Mouse (Mus musculus): ENCODE measurements around the gene Mief1. TPM values are rescaled to one million over a fixed set of nuclear protein-coding genes. Genes with fewer than 3 reads are reported as not detected.

Mief1 gene
- polyA plus RNA-seq, 1 experiment from 2014 or later, result 36.4 TPM

- no peak for ATAC-seq (ENCODE audit: low FRiP score, low read depth)
- 67% methylated on average over 5 of the region's 5 CpGs for WGBS
- Histone ChIP-seq H3K9me3 (no peaks in the 10 kb centered on the region), H3K4me1 (replicated peaks) (peaks cover 3% of the 10 kb centered on the region; the same call in 1 of the 2 replicates), H3K27ac (replicated peaks) (no peak overlapping the region), H3K4me2 (no peak overlapping the region), H3K4me3 (no peak overlapping the region), H3K36me3 (no peaks in the 10 kb centered on the region), H3K9ac (no peak overlapping the region), H3K27me3 (peaks cover 11% of the 10 kb centered on the region; the same call in 1 of the 2 replicates)
Measured at GRCm38 (mm10) chr15:80278121-80278759, 44.4 kb downstream of the Mief1 start.

DNA sequence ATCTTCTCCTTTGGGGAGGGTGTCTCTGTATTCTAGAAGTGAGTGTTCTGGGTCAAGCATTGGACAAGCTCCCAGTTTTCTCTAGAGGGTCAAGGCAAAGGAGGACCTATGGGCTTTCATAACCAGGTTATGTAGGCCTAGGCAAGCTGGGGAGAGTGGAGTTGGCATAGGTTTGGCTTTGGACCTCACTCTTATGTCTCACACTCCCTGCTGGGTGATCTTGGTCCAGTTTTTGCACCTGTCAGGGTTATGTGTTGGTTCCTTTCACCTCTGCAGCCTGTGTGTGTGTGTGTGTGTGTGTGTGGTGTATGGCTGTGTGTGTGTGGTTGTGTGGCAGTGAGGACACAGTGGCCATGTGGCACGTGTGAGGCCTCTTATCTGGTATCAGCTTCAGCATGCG is 45.2 kb downstream of the Mief1 start:
- WGBS, result 91% methylated on average over 2 of the region's 2 CpGs
- Histone ChIP-seq H3K9me3 (no peaks in the 10 kb centered on the region), H3K4me1 (replicated peaks) (peaks cover 3% of the 10 kb centered on the region; the same call in 1 of the 2 replicates), H3K27me3 (peaks cover 11% of the 10 kb centered on the region; the same call in 1 of the 2 replicates), H3K27ac (replicated peaks) (no peak overlapping the region), H3K4me2 (no peak overlapping the region), H3K9ac (no peak overlapping the region), H3K36me3 (no peaks in the 10 kb centered on the region), H3K4me3 (no peak overlapping the region)
- no peak for ATAC-seq (ENCODE audit: low FRiP score, low read depth)

GRCm38 (mm10) chr15:80280646-80281045 is 46.8 kb downstream of the Mief1 start:
- H3K4me2 ChIP-seq, result no peak overlapping the region
- WGBS, result 23% methylated on average over 6 of the region's 6 CpGs
- peaks cover 3% of the 10 kb centered on the region; the same call in 1 of the 2 replicates for H3K4me1 ChIP-seq (replicated peaks)
- H3K36me3 ChIP-seq, result no peaks in the 10 kb centered on the region
- no peak overlapping the region for H3K4me3 ChIP-seq
- no peaks in the 10 kb centered on the region for H3K9me3 ChIP-seq
- no peak overlapping the region for H3K9ac ChIP-seq
- no peak for ATAC-seq (ENCODE audit: low FRiP score, low read depth)
- H3K27me3 ChIP-seq, result peaks cover 20% of the 10 kb centered on the region
- H3K27ac ChIP-seq (replicated peaks), result no peak overlapping the region

DNA sequence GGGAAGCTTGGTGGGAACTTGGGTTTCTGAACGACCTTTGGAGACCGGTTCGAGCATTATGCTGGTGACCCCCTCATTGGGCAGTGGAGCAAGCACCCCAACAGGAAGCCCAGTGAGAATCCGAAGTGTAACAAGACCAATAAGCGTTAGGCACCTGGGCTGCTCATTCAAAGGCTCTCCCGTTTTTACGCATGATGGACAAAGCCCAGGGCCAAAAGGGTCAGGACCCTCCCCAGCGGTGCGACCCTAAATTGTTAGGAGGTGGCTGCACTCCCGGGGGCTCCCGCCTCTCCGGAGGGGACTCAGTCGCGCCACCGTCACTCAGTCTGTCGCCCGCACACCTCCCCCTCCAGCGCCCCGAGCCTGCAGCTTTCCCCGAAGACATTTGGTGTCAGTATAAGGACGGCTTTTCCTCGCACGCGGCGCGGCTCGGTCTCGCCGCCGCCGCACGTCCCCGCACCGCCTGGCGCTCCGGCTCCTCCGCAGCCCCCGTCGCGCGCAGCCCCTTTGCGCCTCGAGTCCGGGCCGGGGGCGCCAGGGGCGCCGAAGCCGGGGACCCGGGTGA is 53.1 kb downstream of the Mief1 start, which contains the start of gene Cacna1i:
Cacna1i (plus strand) TSS at position 388 of the 565 bp plus-strand sequence.
- Histone ChIP-seq H3K36me3 (no peaks in the 10 kb centered on the region), H3K9ac (peak within 1 kb of the TSS; percentile 80), H3K4me3 (peak within 1 kb of the TSS; percentile 69), H3K9me3 (no peaks in the 10 kb centered on the region), H3K27ac (replicated peaks) (peak within 1 kb of the TSS; percentile 34; the same call in 1 of the 2 replicates), H3K4me2 (peak within 1 kb of the TSS; percentile 93), H3K27me3 (peaks cover 45% of the 10 kb centered on the region), H3K4me1 (replicated peaks) (peaks cover 21% of the 10 kb centered on the region)
- WGBS, result under 1% methylated on average over 50 of the region's 50 CpGs
- ATAC-seq (ENCODE audit: low FRiP score, low read depth), result peak; percentile 86

DNA sequence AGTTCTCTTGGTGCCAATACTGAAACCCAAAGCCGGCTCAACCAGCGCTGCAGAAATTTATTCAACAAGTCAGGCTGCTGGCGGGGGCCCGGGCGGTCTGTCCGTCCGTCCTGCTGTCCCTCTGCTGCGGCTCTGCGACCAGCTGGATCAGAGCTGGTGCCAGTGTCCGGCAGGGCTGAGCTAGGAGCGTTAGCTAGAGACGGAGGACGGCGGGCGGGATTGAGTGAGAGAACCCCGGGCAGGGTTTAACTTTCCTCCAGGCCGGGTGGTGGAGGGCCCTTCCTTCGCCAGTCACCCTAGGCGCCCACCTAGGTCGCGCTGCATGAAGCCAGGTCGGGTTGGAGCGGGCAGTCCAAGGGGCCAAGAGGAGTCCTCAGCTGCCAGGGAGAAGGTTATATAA is 54.2 kb downstream of the Mief1 start:
- Histone ChIP-seq H3K4me1 (replicated peaks) (peaks cover 21% of the 10 kb centered on the region), H3K9me3 (no peaks in the 10 kb centered on the region), H3K27me3 (peaks cover 45% of the 10 kb centered on the region), H3K27ac (replicated peaks) (no peak overlapping the region), H3K4me3 (peak overlapping the region; percentile 69), H3K9ac (peak overlapping the region; percentile 80), H3K4me2 (peak overlapping the region; percentile 93), H3K36me3 (no peaks in the 10 kb centered on the region)
- 2% methylated on average over 23 of the region's 23 CpGs for WGBS
- ATAC-seq (ENCODE audit: low FRiP score, low read depth), result no peak

GRCm38 (mm10) chr15:80289436-80289835 is 55.6 kb downstream of the Mief1 start:
- Histone ChIP-seq H3K4me1 (replicated peaks) (peaks cover 21% of the 10 kb centered on the region), H3K4me2 (peak overlapping the region; percentile 93), H3K9ac (no peak overlapping the region), H3K9me3 (no peaks in the 10 kb centered on the region), H3K4me3 (no peak overlapping the region; the same call in 1 of the 2 replicates), H3K27ac (replicated peaks) (no peak overlapping the region), H3K36me3 (no peaks in the 10 kb centered on the region), H3K27me3 (peaks cover 42% of the 10 kb centered on the region)
- whole genome bisulfite sequencing, result 14% methylated on average over 10 of the region's 10 CpGs
- ATAC-seq (ENCODE audit: low FRiP score, low read depth), result no peak

DNA sequence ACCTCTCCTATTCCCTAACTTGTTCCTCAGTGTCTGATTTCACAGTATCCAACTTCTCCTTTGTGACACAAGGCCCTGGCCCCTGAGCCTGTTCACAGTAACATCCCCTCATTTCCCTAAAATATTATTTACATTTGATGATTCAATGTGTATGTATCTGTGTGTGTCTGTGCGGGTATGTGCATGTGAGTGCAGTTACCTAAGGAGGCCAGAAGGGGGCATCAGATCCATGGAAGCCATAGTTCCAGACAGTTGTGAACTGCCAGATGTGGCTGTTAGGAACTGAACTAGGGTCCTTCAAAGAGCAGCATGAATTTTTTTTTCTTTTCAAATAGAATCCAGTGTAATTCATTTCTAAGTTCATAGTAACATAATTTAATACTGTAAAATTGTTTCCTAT is 63.3 kb downstream of the Mief1 start:
- no peak overlapping the region for H3K4me3 ChIP-seq
- no peaks in the 10 kb centered on the region for H3K9me3 ChIP-seq
- no peak for ATAC-seq (ENCODE audit: low FRiP score, low read depth)
- H3K36me3 ChIP-seq, result no peaks in the 10 kb centered on the region
- no peaks in the 10 kb centered on the region for H3K27me3 ChIP-seq
- no peak overlapping the region for H3K9ac ChIP-seq
- 88% methylated on average over 1 of the region's 1 CpGs for WGBS
- H3K4me1 ChIP-seq (replicated peaks), result no peaks in the 10 kb centered on the region
- no peak overlapping the region for H3K27ac ChIP-seq (replicated peaks)
- H3K4me2 ChIP-seq, result no peak overlapping the region

Other genes with a start within 250 kb of the Mief1 start
- 5.7 and 5.8 TPM in 2 replicates for gene Pdgfb, start 219.0 kb upstream of the Mief1 start, polyA plus RNA-seq (2015; fragmentation: Nextera tagmentation; extraction: Ambion mirVana)
- gene Syngr1, start 142.7 kb upstream of the Mief1 start, polyA plus RNA-seq (2015; fragmentation: Nextera tagmentation; extraction: Ambion mirVana), result 61.5 and 64.3 TPM in 2 replicates
- 547 and 570 TPM in 2 replicates for gene Rpl3, start 142.2 kb upstream of the Mief1 start, polyA plus RNA-seq (2015; fragmentation: Nextera tagmentation; extraction: Ambion mirVana)
- 37.4 and 40.2 TPM in 2 replicates for gene Tab1, start 100.9 kb upstream of the Mief1 start, polyA plus RNA-seq (2015; fragmentation: Nextera tagmentation; extraction: Ambion mirVana)
- gene Mgat3, start 60.3 kb upstream of the Mief1 start, polyA plus RNA-seq (2015; fragmentation: Nextera tagmentation; extraction: Ambion mirVana), result 15.9 and 17.4 TPM in 2 replicates
- not detected in 2 replicates for gene AC140267.1, start 1.8 kb downstream of the Mief1 start, polyA plus RNA-seq (2015; fragmentation: Nextera tagmentation; extraction: Ambion mirVana)
- gene Atf4, start 21.2 kb downstream of the Mief1 start, polyA plus RNA-seq (2015; fragmentation: Nextera tagmentation; extraction: Ambion mirVana), result 112 and 116 TPM in 2 replicates
- gene Rps19bp1, start 30.3 kb downstream of the Mief1 start, polyA plus RNA-seq (2015; fragmentation: Nextera tagmentation; extraction: Ambion mirVana), result 76.2 and 76.7 TPM in 2 replicates
- gene Cacna1i, start 53.2 kb downstream of the Mief1 start, polyA plus RNA-seq (2015; fragmentation: Nextera tagmentation; extraction: Ambion mirVana), result 0.64 and 0.73 TPM in 2 replicates